Mouse (Mus musculus) liver, postnatal 0 days (tissue): Measurements from ENCODE around the gene Six5.

ENCODE experiments used
- CTCF ChIP-seq: sonication (generic); IDR thresholded peaks from 2 replicates; pipeline ENCODE4 v1.5.1; 2016; ENCODE audit warnings: antibody characterized with exemption, low read depth
- EP300 ChIP-seq: IDR thresholded peaks from 2 replicates; pipeline ENCODE4 v1.6.1; 2016; ENCODE audit warnings: antibody characterized with exemption, low read depth, mild to moderate bottlenecking

DNA sequence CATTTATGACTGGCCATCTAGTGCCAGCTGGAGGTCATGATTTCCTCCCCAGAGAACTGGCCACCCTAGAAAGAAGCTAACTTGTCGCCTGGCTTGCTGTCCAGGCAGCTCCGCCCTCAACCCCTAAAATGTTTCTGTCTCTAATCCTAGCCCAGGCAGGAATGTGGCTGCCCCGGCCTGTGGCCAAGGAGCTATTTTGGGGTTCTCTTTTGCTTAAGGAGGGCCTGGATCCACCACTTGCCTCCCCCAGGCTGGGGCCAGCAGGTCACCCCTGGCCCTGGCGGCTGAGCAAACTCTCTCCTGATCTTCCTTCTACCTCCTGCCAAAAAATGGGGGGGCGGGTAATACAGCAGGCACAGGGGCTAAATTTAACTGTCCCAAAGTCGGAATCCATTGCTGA is 11.3 kb upstream of the Six5 start:
- TF ChIP-seq CTCF (no peak), EP300 (no peak)
